Mouse (Mus musculus) spleen, embryonic (tissue): ENCODE measurements at regions not wholly inside any gene's neighbourhood (a gene's known extent, or its start where the extent isn't known, plus 50 kb on each side); places are given as distances from the start of the nearest gene placed in this dataset.

Experiments
- CTCF ChIA-PET: fragments of 350-600 bp; sonication (Branson Sonifier 250); formaldehyde crosslinking; loops from one replicate; lab custom pipeline; 2022; lab: Charles Lee

DNA sequence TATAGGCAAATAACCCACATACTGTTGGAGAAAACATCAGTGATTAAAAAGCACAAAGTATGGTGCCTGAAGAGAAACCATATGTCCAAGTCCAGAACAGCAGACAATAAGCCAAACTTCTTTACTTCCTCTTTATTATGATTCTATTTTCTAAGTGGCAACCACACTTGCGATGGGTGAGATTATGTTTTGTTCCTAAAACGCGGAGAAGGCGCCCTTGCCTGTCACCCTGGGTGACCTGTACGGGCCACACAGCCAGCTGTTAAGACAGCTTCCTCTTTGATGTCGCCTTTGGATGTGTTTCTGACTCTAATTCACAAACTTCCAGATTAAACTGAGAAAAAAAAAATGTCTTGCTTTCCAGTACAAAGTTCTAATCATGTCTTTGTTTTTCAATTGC is 83.9 kb upstream of the Sgip1 start:
- CTCF ChIA-PET, result interaction anchor here (0.5 kb wide), 1 partner anchor 138 kb away, joined by 3 read pairs; no protein-coding TSS in a partner anchor

DNA sequence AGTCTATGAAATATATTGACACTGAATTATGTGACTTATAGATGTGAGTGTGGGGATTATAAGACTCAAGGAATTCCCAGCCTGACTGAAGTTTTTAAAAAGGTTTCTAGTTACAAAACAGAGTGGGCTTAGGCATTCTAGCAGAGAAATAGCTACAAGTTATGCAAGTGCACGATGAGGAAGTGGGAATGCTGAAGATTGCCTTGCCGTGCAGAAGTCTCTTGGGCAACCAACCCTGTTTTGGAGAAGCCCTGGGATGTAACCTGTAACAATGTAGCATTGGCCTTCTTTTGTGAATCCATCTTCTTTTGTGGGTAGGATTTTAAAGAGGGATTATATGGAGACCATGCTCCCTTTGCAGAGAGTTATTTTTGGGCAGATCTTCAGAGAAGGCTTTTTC is 82.5 kb upstream of the Sgip1 start:
- CTCF ChIA-PET, result interaction anchor here (0.6 kb wide), 2 partner anchors 173 to 488 kb away, joined by 3 to 5 read pairs; no protein-coding TSS in a partner anchor

GRCm38 (mm10) chr4:102663617-102664016 is 77.5 kb upstream of the Sgip1 start:
- CTCF ChIA-PET, result no interaction called here

GRCm38 (mm10) chr4:102682190-102682589 is 58.9 kb upstream of the Sgip1 start:
- CTCF ChIA-PET, result no interaction called here

GRCm38 (mm10) chr4:102685045-102685444 is 56.1 kb upstream of the Sgip1 start:
- CTCF ChIA-PET, result no interaction called here

GRCm38 (mm10) chr4:102688378-102688777 is 52.7 kb upstream of the Sgip1 start:
- CTCF ChIA-PET, result no interaction called here
